Mouse (Mus musculus) lung, postnatal 0 days (tissue): ENCODE measurements around the gene Qpctl.

ENCODE experiments used
- CTCF ChIP-seq: IDR thresholded peaks from 2 replicates; pipeline ENCODE4 v1.5.1; 2016; ENCODE audit warnings: antibody characterized with exemption, mild to moderate bottlenecking
- EP300 ChIP-seq: IDR thresholded peaks from 2 replicates; pipeline ENCODE4 v1.6.1; 2016; ENCODE audit warnings: antibody characterized with exemption, mild to moderate bottlenecking, control low read depth

DNA sequence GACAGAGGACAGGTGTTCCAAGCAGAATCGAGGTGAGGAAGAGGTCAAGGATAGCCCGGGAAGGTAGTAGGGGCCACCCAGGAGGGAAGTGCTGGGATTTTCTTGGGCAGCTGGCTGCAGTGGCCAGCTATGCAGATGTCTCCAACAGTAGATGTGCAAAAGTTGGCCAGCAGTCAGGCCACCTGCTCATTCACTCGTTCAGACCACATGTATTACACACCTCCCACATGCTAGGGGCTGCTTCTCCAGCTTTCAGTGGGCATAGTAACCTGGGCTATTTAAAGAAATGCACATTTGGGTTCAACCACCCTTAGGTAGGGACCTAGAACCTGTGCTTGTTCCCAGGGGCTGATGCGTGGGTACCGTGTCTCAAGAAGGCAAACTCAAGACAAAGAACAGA, 21.3 kb downstream of the Qpctl start:
- TF ChIP-seq EP300, result no peak
- no peak for TF ChIP-seq CTCF
